Mouse (Mus musculus) thymus, adult 2 months (tissue): ENCODE data around the gene Nipal4. TPM values are rescaled to one million over a fixed set of nuclear protein-coding genes. Genes with fewer than 3 reads are reported as not detected.

Experiments
- DNase-seq: peaks from one replicate; pipeline ENCODE4 v3.0.0; 2021
- H3K27ac ChIP-seq: fragments of 200-500 bp; 2 replicates; pipeline ENCODE4 v1.5.1; 2012; ENCODE audit warnings: low read length, control low read depth; ENCODE audit not compliant: control insufficient read depth, insufficient read depth
- H3K27me3 ChIP-seq: fragments of 200-500 bp; 2 replicates; pipeline ENCODE4 v1.6.1; 2012; ENCODE audit warnings: mild to moderate bottlenecking, low read length, moderate library complexity, mixed read lengths; ENCODE audit not compliant: control insufficient read depth, insufficient read depth
- H3K36me3 ChIP-seq: fragments of 200-500 bp; 2 replicates; pipeline ENCODE4 v1.6.1; 2012; ENCODE audit warnings: mild to moderate bottlenecking, low read length, moderate library complexity; ENCODE audit not compliant: control insufficient read depth, insufficient read depth
- H3K4me1 ChIP-seq: fragments of 200-500 bp; replicated peaks from 2 replicates; pipeline ENCODE4 v1.6.1; 2012; ENCODE audit warnings: low read length; ENCODE audit not compliant: control insufficient read depth, insufficient read depth
- H3K4me3 ChIP-seq: fragments of 200-500 bp; 2 replicates; pipeline ENCODE4 v1.5.1; 2012; ENCODE audit warnings: mild to moderate bottlenecking, low read length, control low read depth, moderate library complexity; ENCODE audit not compliant: control insufficient read depth, insufficient read depth
- CTCF ChIP-seq: fragments of 200-500 bp; IDR thresholded peaks from 2 replicates; pipeline ENCODE4 v1.5.1; 2012; ENCODE audit warnings: mild to moderate bottlenecking, control low read depth, low read length, moderate library complexity, borderline replicate concordance; ENCODE audit not compliant: control insufficient read depth, poor library complexity, insufficient read depth; ENCODE audit errors: extremely low read depth
- POLR2A ChIP-seq: fragments of 200-500 bp; IDR thresholded peaks from 2 replicates; pipeline ENCODE4 v1.6.1; 2012; ENCODE audit warnings: mild to moderate bottlenecking, low read length, control low read depth, moderate library complexity; ENCODE audit not compliant: control insufficient read depth, poor library complexity, insufficient read depth; ENCODE audit errors: extremely low read depth
- WGBS: fragments of 180-500 bp; shearing (Covaris S2); methylation state at CpG from one replicate; pipeline ENCODE4 v1.1.7; 2018; 5-methylcytosine and 5-hydroxymethylcytosine counted together
- polyA plus RNA-seq: library from polyadenylated mRNA; depleted of rRNA; stranded (reverse); fragments of >200 nt; gene quantifications from 2 replicates; pipeline ENCODE4 v1.2.3, GENCODE M21; 2012

Gene Nipal4
- polyA plus RNA-seq, 1 experiment = 0.58 TPM

GRCm38 (mm10) chr11:46131022-46131986, 35.0 kb downstream of the Nipal4 start:
- no peak for DNase-seq
- TF ChIP-seq POLR2A (no peak), CTCF (no peak)
- Histone ChIP-seq H3K4me3 (no peak overlapping the region), H3K27me3 (no peaks in the 10 kb centered on the region), H3K27ac (no peak overlapping the region), H3K36me3 (no peaks in the 10 kb centered on the region), H3K4me1 (no peaks in the 10 kb centered on the region; the same call in 1 of the 2 replicates)
- 92% methylated on average over 17 of the region's 17 CpGs for WGBS

- TF ChIP-seq POLR2A (no peak), CTCF (peak; percentile 68; the same call in 1 of the 2 replicates)
- H3K36me3 ChIP-seq = no peaks in the 10 kb centered on the region
- 58% methylated on average over 9 of the region's 9 CpGs for WGBS
- no peak overlapping the region for H3K27ac ChIP-seq
- no peaks in the 10 kb centered on the region for H3K27me3 ChIP-seq
- H3K4me1 ChIP-seq = no peaks in the 10 kb centered on the region; the same call in 1 of the 2 replicates
- H3K4me3 ChIP-seq = no peak overlapping the region
- DNase-seq = peak; percentile 64
These were observed 37.8 kb downstream of the Nipal4 start for GRCm38 (mm10) chr11:46128548-46128945.

- H3K27ac ChIP-seq = peak overlapping the region; percentile 30; the same call in 1 of the 2 replicates
- H3K4me1 ChIP-seq = no peaks in the 10 kb centered on the region; the same call in 1 of the 2 replicates
- H3K27me3 ChIP-seq = no peaks in the 10 kb centered on the region
- TF ChIP-seq POLR2A (no peak), CTCF (no peak)
- no peak for DNase-seq
- no peak overlapping the region for H3K4me3 ChIP-seq
- 75% methylated on average over 15 of the region's 15 CpGs for WGBS
- no peaks in the 10 kb centered on the region for H3K36me3 ChIP-seq
These were observed 38.4 kb downstream of the Nipal4 start for GRCm38 (mm10) chr11:46127621-46128547.

GRCm38 (mm10) chr11:46126827-46127410, 39.4 kb downstream of the Nipal4 start:
- no peaks in the 10 kb centered on the region for H3K36me3 ChIP-seq
- no peak for TF ChIP-seq POLR2A
- TF ChIP-seq CTCF = no peak
- WGBS = 93% methylated on average over 11 of the region's 11 CpGs
- no peak for DNase-seq
- H3K4me1 ChIP-seq = no peaks in the 10 kb centered on the region; the same call in 1 of the 2 replicates
- no peaks in the 10 kb centered on the region for H3K27me3 ChIP-seq
- no peak overlapping the region for H3K27ac ChIP-seq
- no peak overlapping the region for H3K4me3 ChIP-seq

- WGBS = 89% methylated on average over 7 of the region's 7 CpGs
- no peak for TF ChIP-seq CTCF
- no peak for TF ChIP-seq POLR2A
- no peak for DNase-seq
- no peaks in the 10 kb centered on the region for H3K36me3 ChIP-seq
- H3K4me1 ChIP-seq = no peaks in the 10 kb centered on the region; the same call in 1 of the 2 replicates
- no peak overlapping the region for H3K4me3 ChIP-seq
- H3K27ac ChIP-seq = no peak overlapping the region
- no peaks in the 10 kb centered on the region for H3K27me3 ChIP-seq
These were observed 40.0 kb downstream of the Nipal4 start for GRCm38 (mm10) chr11:46126317-46126716.

GRCm38 (mm10) chr11:46125835-46126229, 40.5 kb downstream of the Nipal4 start:
- DNase-seq = no peak
- TF ChIP-seq CTCF (no peak), POLR2A (no peak)
- Histone ChIP-seq H3K4me1 (no peaks in the 10 kb centered on the region; the same call in 1 of the 2 replicates), H3K27me3 (no peaks in the 10 kb centered on the region), H3K4me3 (no peak overlapping the region), H3K27ac (no peak overlapping the region), H3K36me3 (no peaks in the 10 kb centered on the region)
- 90% methylated on average over 7 of the region's 7 CpGs for WGBS
